10 mouse cellular contexts compared by ENCODE assay signal in the genomic region with DNA sequence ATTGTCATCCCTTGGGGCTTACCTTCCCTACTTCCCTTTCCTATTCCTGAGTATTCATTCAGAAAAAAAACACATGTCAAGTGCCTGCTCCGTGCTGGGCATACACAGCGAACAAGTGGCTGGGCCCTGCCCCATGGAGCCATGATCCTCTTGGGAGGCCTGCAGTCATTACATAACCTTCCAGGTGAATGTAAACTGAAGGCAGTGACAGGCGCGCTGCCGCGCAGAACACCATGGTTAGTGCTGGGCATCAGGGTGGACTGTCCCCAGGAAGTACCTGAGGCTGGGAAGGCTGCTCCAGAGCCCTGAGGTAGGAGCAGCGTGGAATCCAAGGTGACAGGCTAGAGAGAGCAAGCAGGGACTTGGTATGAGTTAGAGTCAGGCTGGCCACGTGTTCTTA.
"Had no signal": no experiment of that assay in that cellular context is flagged by ENCODE, and none has a peak within 500 bp of the region (broad histone marks: within the 10 kb centered on the region; RNA-seq: fewer than 3 reads in every experiment).

No protein-coding gene starts in this region.

- H3K27ac ChIP-seq: intestine, embryonic 15.5 days; kidney, postnatal 0 days; limb, embryonic 15.5 days; liver, embryonic 12.5 days; midbrain, embryonic 10.5 days; neural tube, embryonic 15.5 days; stomach, postnatal 0 days had no signal

- H3K36me3 ChIP-seq: intestine, embryonic 15.5 days; limb, embryonic 15.5 days; liver, embryonic 12.5 days; midbrain, embryonic 10.5 days; neural tube, embryonic 15.5 days had no signal

- H3K9me3 ChIP-seq: intestine, embryonic 15.5 days; limb, embryonic 15.5 days; liver, embryonic 12.5 days; midbrain, embryonic 10.5 days; neural tube, embryonic 15.5 days had no signal

- ATAC-seq: intestine, embryonic 15.5 days; liver, embryonic 12.5 days had no signal

- H3K4me1 ChIP-seq: intestine, embryonic 15.5 days; liver, embryonic 12.5 days had no signal

- H3K4me3 ChIP-seq: intestine, embryonic 15.5 days; limb, embryonic 15.5 days; liver, embryonic 12.5 days; midbrain, embryonic 10.5 days; myocyte; neural tube, embryonic 15.5 days had no signal

- H3K9ac ChIP-seq: intestine, embryonic 15.5 days; limb, embryonic 15.5 days; liver, embryonic 12.5 days; neural tube, embryonic 15.5 days had no signal

- DNase-seq: right cerebral cortex, adult 18-20 months; thymus, postnatal 4 days had no signal

- H3K4me2 ChIP-seq: intestine, embryonic 15.5 days; limb, embryonic 15.5 days; liver, embryonic 12.5 days; neural tube, embryonic 15.5 days had no signal
